Mouse (Mus musculus) testis, adult 2 months (tissue): Measurements from ENCODE around the gene Fam8a1. TPM values are rescaled to one million over a fixed set of nuclear protein-coding genes. Genes with fewer than 3 reads are reported as not detected.

Source experiments
- H3K27ac ChIP-seq: fragments of 200-500 bp; 2 replicates; pipeline ENCODE4 v1.5.1; 2012; ENCODE audit warnings: low read depth, low read length; ENCODE audit not compliant: control insufficient read depth, insufficient read depth
- H3K27me3 ChIP-seq: fragments of 200-500 bp; 2 replicates; pipeline ENCODE4 v1.6.1; 2012; ENCODE audit warnings: mild to moderate bottlenecking, low read length, moderate library complexity; ENCODE audit not compliant: control insufficient read depth, insufficient read depth
- H3K36me3 ChIP-seq: fragments of 200-500 bp; 2 replicates; pipeline ENCODE4 v1.6.1; 2012; ENCODE audit warnings: mild to moderate bottlenecking, low read length; ENCODE audit not compliant: control insufficient read depth, insufficient read depth
- H3K4me1 ChIP-seq: fragments of 200-500 bp; 2 replicates; pipeline ENCODE4 v1.6.1; 2012; ENCODE audit warnings: low read length; ENCODE audit not compliant: control insufficient read depth, insufficient read depth
- H3K4me3 ChIP-seq: fragments of 200-500 bp; 2 replicates; pipeline ENCODE4 v1.5.1; 2012; ENCODE audit warnings: low read depth, mild to moderate bottlenecking, low read length, moderate library complexity, mixed read lengths; ENCODE audit not compliant: control insufficient read depth
- CTCF ChIP-seq: fragments of 200-500 bp; IDR thresholded peaks from 2 replicates; pipeline ENCODE4 v1.5.1; 2012; ENCODE audit warnings: low read depth, mild to moderate bottlenecking, inconsistent platforms, low read length, moderate library complexity; ENCODE audit not compliant: control insufficient read depth, insufficient read depth, insufficient replicate concordance
- POLR2A ChIP-seq: fragments of 200-500 bp; IDR thresholded peaks from 2 replicates; pipeline ENCODE4 v1.6.1; 2012; ENCODE audit warnings: low read depth, mild to moderate bottlenecking, inconsistent platforms, low read length, moderate library complexity; ENCODE audit not compliant: control insufficient read depth
- polyA plus RNA-seq: library from polyadenylated mRNA; depleted of rRNA; stranded (reverse); fragments of >200 nt; gene quantifications from 2 replicates; pipeline ENCODE4 v1.2.3, GENCODE M21; 2012; rRNA removed

Fam8a1 gene
- 29.9 and 30.7 TPM in 2 replicates for polyA plus RNA-seq

DNA sequence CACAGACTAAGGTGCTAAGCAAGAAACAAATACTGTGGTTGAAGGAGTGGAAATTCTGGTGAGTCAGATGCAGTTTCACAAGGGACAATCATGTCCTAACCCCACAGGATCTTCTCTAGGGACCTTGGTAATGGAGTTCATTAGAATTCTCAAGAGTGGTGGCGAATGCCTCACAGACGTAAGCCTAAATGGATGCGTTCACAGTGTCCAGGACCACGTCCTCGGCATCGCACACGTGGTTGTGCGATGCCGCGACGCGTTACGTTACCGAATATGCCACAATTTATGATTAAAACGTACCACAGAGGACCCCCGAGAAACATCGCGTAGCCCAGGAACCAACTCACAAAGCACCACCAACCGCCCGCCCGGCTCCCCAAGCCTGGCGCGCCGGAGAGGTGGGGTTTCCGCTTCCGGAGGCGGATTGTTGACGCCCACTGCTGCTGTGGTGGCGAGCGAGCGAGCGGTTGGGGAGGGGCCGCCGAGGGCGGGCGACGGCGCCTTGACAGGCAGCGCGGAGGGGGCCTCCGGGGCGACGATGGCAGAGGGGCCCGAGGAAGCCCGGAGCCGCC lies at the start of gene Fam8a1:
TSS of gene Fam8a1 (plus strand) at position 475 of the 572 bp plus-strand sequence.
- peaks cover 2% of the 10 kb centered on the region; the same call in 1 of the 2 replicates for H3K4me1 ChIP-seq
- H3K27me3 ChIP-seq, result no peaks in the 10 kb centered on the region
- peak within 1 kb of the TSS; percentile 86 for H3K27ac ChIP-seq
- H3K36me3 ChIP-seq, result no peaks in the 10 kb centered on the region; the same call in 1 of the 2 replicates
- peak within 1 kb of the TSS; percentile 86 for H3K4me3 ChIP-seq
- TF ChIP-seq CTCF, result no peak
- peak; percentile 90 for TF ChIP-seq POLR2A

DNA sequence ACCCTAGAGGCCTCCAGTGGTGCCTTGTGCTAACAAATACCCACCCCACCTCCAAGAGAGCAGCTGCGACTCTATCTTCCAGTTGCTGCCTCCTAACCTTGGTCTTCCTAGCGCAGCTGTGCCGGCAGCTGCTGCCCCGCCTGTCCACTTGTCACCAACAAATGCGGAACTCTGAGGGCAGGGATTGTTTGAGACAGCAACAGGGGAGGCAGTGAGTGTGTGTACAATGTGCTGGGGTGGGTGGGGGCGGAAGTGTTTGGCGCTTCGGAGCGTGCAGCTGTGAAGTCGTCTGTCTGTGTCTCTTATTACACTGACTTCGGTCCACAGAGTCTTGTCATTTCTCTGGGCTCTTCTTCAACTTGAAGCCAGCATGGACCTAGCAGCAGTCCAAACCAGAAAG lies 49.7 kb upstream of the Fam8a1 start:
- no peaks in the 10 kb centered on the region for H3K27me3 ChIP-seq
- H3K27ac ChIP-seq, result no peak overlapping the region
- H3K4me3 ChIP-seq, result no peak overlapping the region
- TF ChIP-seq CTCF (no peak), POLR2A (no peak)
- H3K36me3 ChIP-seq, result no peaks in the 10 kb centered on the region
- no peaks in the 10 kb centered on the region for H3K4me1 ChIP-seq

- Histone ChIP-seq H3K4me3 (no peak overlapping the region), H3K27ac (no peak overlapping the region), H3K27me3 (no peaks in the 10 kb centered on the region), H3K36me3 (no peaks in the 10 kb centered on the region), H3K4me1 (no peaks in the 10 kb centered on the region)
- no peak for TF ChIP-seq POLR2A
- no peak for TF ChIP-seq CTCF
These were observed 48.2 kb upstream of the Fam8a1 start for GRCm38 (mm10) chr13:46620964-46621757.

GRCm38 (mm10) chr13:46626608-46627007 lies 42.7 kb upstream of the Fam8a1 start:
- Histone ChIP-seq H3K27me3 (no peaks in the 10 kb centered on the region), H3K36me3 (no peaks in the 10 kb centered on the region), H3K27ac (no peak overlapping the region), H3K4me3 (no peak overlapping the region), H3K4me1 (no peaks in the 10 kb centered on the region)
- no peak for TF ChIP-seq POLR2A
- TF ChIP-seq CTCF, result no peak

DNA sequence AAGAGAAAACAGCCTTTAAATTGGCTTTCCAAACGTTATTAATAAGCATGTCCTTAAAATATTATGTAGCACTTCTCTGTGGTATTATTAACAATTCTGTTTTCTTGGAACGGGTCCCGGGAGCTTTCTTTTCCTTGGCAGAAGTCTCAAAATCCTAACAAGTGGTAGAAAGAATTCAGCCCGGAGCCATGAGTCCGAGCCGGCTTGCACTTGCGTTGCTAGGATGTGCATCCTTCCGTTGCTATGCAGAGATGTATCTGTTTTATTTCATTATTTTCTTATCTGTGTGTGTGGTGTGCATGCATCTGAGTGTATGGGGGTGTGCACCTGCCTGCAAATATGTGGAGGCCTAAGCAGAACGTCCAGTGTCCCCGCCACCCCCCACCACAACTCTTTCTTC lies 41.5 kb upstream of the Fam8a1 start:
- TF ChIP-seq CTCF (no peak), POLR2A (no peak)
- no peak overlapping the region for H3K4me3 ChIP-seq
- no peaks in the 10 kb centered on the region for H3K36me3 ChIP-seq
- H3K4me1 ChIP-seq, result no peaks in the 10 kb centered on the region
- no peak overlapping the region for H3K27ac ChIP-seq
- no peaks in the 10 kb centered on the region for H3K27me3 ChIP-seq

- Histone ChIP-seq H3K36me3 (no peaks in the 10 kb centered on the region), H3K27ac (no peak overlapping the region), H3K4me1 (no peaks in the 10 kb centered on the region; the same call in 1 of the 2 replicates), H3K4me3 (no peak overlapping the region), H3K27me3 (no peaks in the 10 kb centered on the region)
- TF ChIP-seq POLR2A (no peak), CTCF (no peak)
These were observed 39.9 kb upstream of the Fam8a1 start for GRCm38 (mm10) chr13:46629391-46629790.

DNA sequence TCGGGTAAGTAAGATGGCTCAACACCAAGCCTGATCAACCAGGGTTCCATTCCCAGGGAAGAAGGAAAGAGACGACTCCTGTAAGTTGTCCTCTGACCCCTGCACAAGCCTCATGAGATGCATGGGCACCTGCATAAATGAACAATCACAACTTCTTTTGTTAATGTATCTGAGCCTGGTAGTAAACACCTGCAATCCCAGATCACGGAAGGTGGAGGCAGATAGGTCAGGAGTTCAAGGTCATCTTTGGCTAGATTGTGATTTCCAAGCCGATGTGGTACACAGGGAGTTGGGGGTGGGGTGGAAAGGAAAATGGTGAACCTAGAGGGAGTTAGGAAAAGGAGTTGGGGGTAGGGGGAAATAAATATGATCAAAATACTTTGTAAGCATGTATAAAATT lies 36.5 kb upstream of the Fam8a1 start:
- no peak overlapping the region for H3K27ac ChIP-seq
- H3K4me1 ChIP-seq, result no peaks in the 10 kb centered on the region; the same call in 1 of the 2 replicates
- TF ChIP-seq POLR2A (no peak), CTCF (no peak)
- H3K4me3 ChIP-seq, result no peak overlapping the region
- no peaks in the 10 kb centered on the region for H3K27me3 ChIP-seq
- H3K36me3 ChIP-seq, result no peaks in the 10 kb centered on the region
